Mouse (Mus musculus) heart, postnatal 0 days (tissue): Measurements from ENCODE around the gene Hunk. TPM values are rescaled to one million over a fixed set of nuclear protein-coding genes. Genes with fewer than 3 reads are reported as not detected.
A peak's percentile ranks its signal among the peaks of the same experiment; 100 is the strongest.

Experiments used
- ATAC-seq: fragments of 200-750 bp; cut with Nextera tagmentation; 2 replicates; pipeline ENCODE4 v1.8.0; 2017; ENCODE audit warnings: low read depth, moderate number of reproducible peaks, moderate library complexity; ENCODE audit not compliant: insufficient read depth
- DNase-seq: peaks from one replicate; pipeline ENCODE4 v3.0.0-alpha.2; 2016; ENCODE audit warnings: low spot score
- H3K27ac ChIP-seq: fragments of 300-500 bp; sonication (generic); 2 replicates; pipeline ENCODE4 v1.5.1; 2014; ENCODE audit warnings: low read depth, mild to moderate bottlenecking
- H3K27me3 ChIP-seq: fragments of 300-500 bp; sonication (generic); 2 replicates; pipeline ENCODE4 v1.6.1; 2014; ENCODE audit warnings: low read length, mixed read lengths; ENCODE audit not compliant: control insufficient read depth, insufficient read depth
- H3K36me3 ChIP-seq: fragments of 300-500 bp; sonication (generic); replicated peaks from 2 replicates; pipeline ENCODE4 v1.6.1; 2014; ENCODE audit warnings: low read length, mixed read lengths; ENCODE audit not compliant: control insufficient read depth, insufficient read depth
- H3K4me1 ChIP-seq: fragments of 300-500 bp; sonication (generic); 2 replicates; pipeline ENCODE4 v1.6.1; 2014; ENCODE audit warnings: antibody characterized with exemption; ENCODE audit not compliant: control insufficient read depth, insufficient read depth
- H3K4me2 ChIP-seq: fragments of 300-500 bp; sonication (generic); 2 replicates; pipeline ENCODE4 v1.6.1; 2014; ENCODE audit warnings: low read depth, mild to moderate bottlenecking, low read length, moderate library complexity
- H3K4me3 ChIP-seq: fragments of 300-500 bp; sonication (generic); 2 replicates; pipeline ENCODE4 v1.5.1; 2014; ENCODE audit warnings: low read depth, low read length
- H3K9ac ChIP-seq: fragments of 300-500 bp; sonication (generic); replicated peaks from 2 replicates; pipeline ENCODE4 v1.6.1; 2014; ENCODE audit warnings: low read depth, low read length, mixed read lengths
- H3K9me3 ChIP-seq: fragments of 300-500 bp; sonication (generic); replicated peaks from 2 replicates; pipeline ENCODE4 v1.6.1; 2016; ENCODE audit warnings: low read length; ENCODE audit not compliant: control insufficient read depth
- CTCF ChIP-seq: IDR thresholded peaks from 2 replicates; pipeline ENCODE4 v1.5.1; 2016; ENCODE audit warnings: antibody characterized with exemption, control low read depth, low read depth
- EP300 ChIP-seq: IDR thresholded peaks from 2 replicates; pipeline ENCODE4 v1.6.1; 2016; ENCODE audit warnings: antibody characterized with exemption, low read depth
- WGBS: fragments of 180-500 bp; shearing (Covaris S2); extraction: QIAGEN DNeasy Blood & Tissue Kit; methylation state at CpG from one replicate; pipeline ENCODE4 v1.1.7; 2014; 5-methylcytosine and 5-hydroxymethylcytosine counted together
- polyA plus RNA-seq: library from polyadenylated mRNA; unstranded; fragments of >200 nt; fragmentation: Nextera tagmentation; extraction: Ambion mirVana; gene quantifications from 2 replicates; pipeline ENCODE4 v1.2.1, GENCODE M21; 2015
- total RNA-seq: library from RNA; depleted of rRNA; stranded (reverse); fragments of >200 nt; gene quantifications from 2 replicates; pipeline ENCODE4 v1.2.3, GENCODE M21; 2014; ENCODE audit warnings: low replicate concordance

Gene Hunk
- total and polyA plus RNA-seq, 2 experiments from 2014 or later = 1.6 to 3.3 TPM

GRCm38 (mm10) chr16:90437276-90437675 lies 51.5 kb downstream of the Hunk start:
- DNase-seq = peak; percentile 2
- Histone ChIP-seq H3K4me1 (no peaks in the 10 kb centered on the region), H3K4me3 (no peak overlapping the region), H3K36me3 (peaks cover 19% of the 10 kb centered on the region), H3K27ac (no peak overlapping the region), H3K4me2 (no peak overlapping the region), H3K9ac (no peak overlapping the region), H3K9me3 (peaks cover 13% of the 10 kb centered on the region; the same call in 1 of the 2 replicates), H3K27me3 (no peaks in the 10 kb centered on the region)
- 64% methylated on average over 5 of the region's 5 CpGs for WGBS
- ATAC-seq = no peak
- TF ChIP-seq EP300 (no peak), CTCF (no peak)

- no peak for ATAC-seq
- Histone ChIP-seq H3K27ac (no peak overlapping the region), H3K36me3 (no peaks in the 10 kb centered on the region), H3K4me2 (no peak overlapping the region), H3K9me3 (no peaks in the 10 kb centered on the region), H3K27me3 (no peaks in the 10 kb centered on the region), H3K4me1 (peaks cover 11% of the 10 kb centered on the region; the same call in 1 of the 2 replicates), H3K4me3 (no peak overlapping the region), H3K9ac (no peak overlapping the region)
- no peak for TF ChIP-seq EP300
- no peak for TF ChIP-seq CTCF
- peak; percentile 2 for DNase-seq
- WGBS = 89% methylated on average over 6 of the region's 6 CpGs
These were observed 53.7 kb downstream of the Hunk start for GRCm38 (mm10) chr16:90439493-90439892.

GRCm38 (mm10) chr16:90440654-90441053 lies 54.8 kb downstream of the Hunk start:
- DNase-seq = peak; percentile 3
- 85% methylated on average over 10 of the region's 10 CpGs for WGBS
- Histone ChIP-seq H3K4me1 (peaks cover 11% of the 10 kb centered on the region; the same call in 1 of the 2 replicates), H3K27me3 (no peaks in the 10 kb centered on the region), H3K4me2 (no peak overlapping the region), H3K27ac (no peak overlapping the region), H3K9me3 (no peaks in the 10 kb centered on the region), H3K9ac (no peak overlapping the region), H3K4me3 (no peak overlapping the region), H3K36me3 (no peaks in the 10 kb centered on the region)
- ATAC-seq = no peak
- TF ChIP-seq EP300 = no peak

- no peak for ATAC-seq
- no peak overlapping the region for H3K4me3 ChIP-seq
- 53% methylated on average over 6 of the region's 6 CpGs for WGBS
These were observed 57.2 kb downstream of the Hunk start for GRCm38 (mm10) chr16:90442991-90443390.

GRCm38 (mm10) chr16:90453197-90453596 lies 67.4 kb downstream of the Hunk start:
- TF ChIP-seq CTCF (peak; percentile 11; the same call in 1 of the 2 replicates), EP300 (no peak)

More at GRCm38 (mm10) chr16:90442991-90443390, 57.2 kb downstream of the Hunk start:
- TF ChIP-seq EP300 = no peak
- TF ChIP-seq CTCF = no peak
- Histone ChIP-seq H3K36me3 (no peaks in the 10 kb centered on the region), H3K9me3 (no peaks in the 10 kb centered on the region), H3K4me1 (peaks cover 11% of the 10 kb centered on the region; the same call in 1 of the 2 replicates), H3K27me3 (no peaks in the 10 kb centered on the region), H3K9ac (no peak overlapping the region), H3K27ac (no peak overlapping the region), H3K4me2 (no peak overlapping the region)
- DNase-seq = peak; percentile 5

GRCm38 (mm10) chr16:90456495-90457125 lies 70.8 kb downstream of the Hunk start:
- no peaks in the 10 kb centered on the region for H3K9me3 ChIP-seq
- peaks cover 41% of the 10 kb centered on the region for H3K4me1 ChIP-seq
- no peak overlapping the region for H3K4me2 ChIP-seq
- TF ChIP-seq CTCF = no peak
- no peak for TF ChIP-seq EP300
- no peak overlapping the region for H3K4me3 ChIP-seq
- WGBS = 77% methylated on average over 7 of the region's 7 CpGs
- no peaks in the 10 kb centered on the region for H3K27me3 ChIP-seq
- no peak overlapping the region for H3K27ac ChIP-seq
- H3K9ac ChIP-seq = no peak overlapping the region
- peaks cover 11% of the 10 kb centered on the region; the same call in 1 of the 2 replicates for H3K36me3 ChIP-seq
- ATAC-seq = no peak
- no peak for DNase-seq

More at GRCm38 (mm10) chr16:90453197-90453596, 67.4 kb downstream of the Hunk start:
- Histone ChIP-seq H3K4me1 (peaks cover 42% of the 10 kb centered on the region), H3K4me2 (peak overlapping the region; percentile 46), H3K4me3 (no peak overlapping the region), H3K9me3 (no peaks in the 10 kb centered on the region), H3K27ac (peak overlapping the region; percentile 74), H3K9ac (0 out of 2 replicates have a peak overlapping the region, but pooled peaks have one; percentile 14), H3K36me3 (peaks cover 11% of the 10 kb centered on the region; the same call in 1 of the 2 replicates), H3K27me3 (no peaks in the 10 kb centered on the region)
- WGBS = 17% methylated on average over 11 of the region's 11 CpGs
- ATAC-seq (peak; percentile 44), DNase-seq (peak; percentile 68)
